In genomic region chr13:35994067-35994466, GRCm38 (mm10) we compare ENCODE assay signal across 8 mouse cellular contexts. TPM values are rescaled to one million over a fixed set of nuclear protein-coding genes. Genes with fewer than 3 reads are reported as not detected.
DNase-seq lines count a peak whose midpoint lies in the region; ATAC-seq and TF ChIP-seq lines count a peak whose summit lies in the region.

No protein-coding gene starts in this region.

- no peak for TF ChIP-seq CTCF in small intestine, adult 2 months (IDR thresholded peaks at IDR 0.05; ENCODE audit: extremely low read depth, insufficient read length, insufficient replicate concordance, low read depth, low read length)

- no peak overlapping the region for H3K9ac ChIP-seq in limb, embryonic 14.5 days (ENCODE audit: low read depth, low read length, severe bottlenecking)

- TF ChIP-seq POLR2A in limb, embryonic 14.5 days (IDR thresholded peaks at IDR 0.05; ENCODE audit: borderline replicate concordance, extremely low read depth, insufficient read depth, insufficient read length) = no peak
- TF ChIP-seq POLR2A in small intestine, adult 2 months (IDR thresholded peaks at IDR 0.05; ENCODE audit: low read depth, low read length) = no peak

- H3K4me1 ChIP-seq in limb, embryonic 14.5 days (ENCODE audit: control insufficient read depth, insufficient read depth, low read length) = 0 out of 2 replicates have a peak, but pooled peaks cover 4% of the 10 kb centered on the region
- H3K4me1 ChIP-seq in small intestine, adult 2 months (ENCODE audit: control insufficient read depth, insufficient read depth, insufficient read length, low read length) = peaks cover 5% of the 10 kb centered on the region; the same call in 1 of the 2 replicates

- H3K27ac ChIP-seq in limb, embryonic 14.5 days (replicated peaks; ENCODE audit: low read depth, low read length) = no peak overlapping the region
- peak overlapping the region; percentile 26; the same call in 1 of the 2 replicates for H3K27ac ChIP-seq in small intestine, adult 2 months (ENCODE audit: insufficient read depth, low read depth, low read length)

- H3K4me3 ChIP-seq in limb, embryonic 14.5 days (replicated peaks; ENCODE audit: low read length) = no peak overlapping the region
- H3K4me3 ChIP-seq in small intestine, adult 2 months (ENCODE audit: low read depth, low read length) = no peak overlapping the region

- 67% methylated on average over 8 of the region's 8 CpGs for WGBS in limb, embryonic 14.5 days
- WGBS in small intestine, adult 2 months = 32% methylated on average over 8 of the region's 8 CpGs

- no peaks in the 10 kb centered on the region; the same call in 1 of the 2 replicates for H3K9me3 ChIP-seq in limb, embryonic 14.5 days (ENCODE audit: control insufficient read depth, low read length)

- intact Hi-C loops in gastrocnemius, postnatal 14 days (cut with DNase I; ENCODE audit: low total_unique reads) = no loop called here

- no peak for ATAC-seq in limb, embryonic 14.5 days (ENCODE audit: low FRiP score, low read depth)

- DNase-seq in NIH3T3 (ENCODE audit: low read depth) = peak; percentile 51
- peak; percentile 66 for DNase-seq in brain, adult 2 months (ENCODE audit: low read depth, low spot score)
- DNase-seq in gastrocnemius, postnatal 14 days = peak; percentile 47
- DNase-seq in kidney, adult 9 months = peak; percentile 82
- DNase-seq in limb, embryonic 14.5 days (ENCODE audit: low spot score) = peak; percentile 57
- DNase-seq in embryo, embryonic 10 days (ENCODE audit: low spot score) = no peak
- no peak for DNase-seq in thymus, postnatal 25 days

- H3K27me3 ChIP-seq in limb, embryonic 14.5 days (ENCODE audit: control insufficient read depth, insufficient read depth, low read length) = no peaks in the 10 kb centered on the region
- no peaks in the 10 kb centered on the region for H3K27me3 ChIP-seq in small intestine, adult 2 months (ENCODE audit: control insufficient read depth, insufficient read depth, low read length)

- H3K36me3 ChIP-seq in limb, embryonic 14.5 days (ENCODE audit: control insufficient read depth, insufficient read depth, low read length) = no peaks in the 10 kb centered on the region
- no peaks in the 10 kb centered on the region for H3K36me3 ChIP-seq in small intestine, adult 2 months (ENCODE audit: control insufficient read depth, insufficient read depth, low read length)

- no peak overlapping the region for H3K4me2 ChIP-seq in limb, embryonic 14.5 days (replicated peaks; ENCODE audit: low read depth, low read length, severe bottlenecking)

RNA-seq across cellular contexts. Expression of gene Ppp1r3g, which starts 35.4 kb away (rescaled TPM):
- total RNA-seq in gastrocnemius, postnatal 14 days (2021) = not detected
- polyA plus RNA-seq in limb, embryonic 14.5 days (2012; rRNA removed) = 1.6 and 2.1 TPM in 2 replicates
- polyA plus RNA-seq in limb, embryonic 14.5 days (2014; fragmentation: Nextera tagmentation; extraction: Ambion mirVana) = 2.0 and 2.2 TPM in 2 replicates
- polyA plus RNA-seq in small intestine, adult 2 months (2012; rRNA removed) = 0.05 TPM in 1 of 2 replicates, not detected in the other

Comparison
In these comparisons a context has a peak if more than half of its experiments do, and no peak if none do; other contexts are left out.
1. DNase-seq: peak in NIH3T3 (single experiment), brain, adult 2 months (single experiment), gastrocnemius, postnatal 14 days (single experiment), kidney, adult 9 months (single experiment) and limb, embryonic 14.5 days (single experiment); none in embryo, embryonic 10 days (single experiment) and thymus, postnatal 25 days (single experiment).